Mouse (Mus musculus) gastrocnemius, adult 18-20 months (tissue): ENCODE data around the gene Cpxm2. TPM values are rescaled to one million over a fixed set of nuclear protein-coding genes. Genes with fewer than 3 reads are reported as not detected.

ENCODE experiments used
- DNase-seq: peaks from one replicate; pipeline ENCODE4 v3.0.0; 2021; ENCODE audit warnings: low spot score
- total RNA-seq, 2 experiments: library from RNA; stranded (reverse); gene quantifications; 2 replicates each; pipeline ENCODE4 v1.2.3; 2021

Cpxm2 gene
- total RNA-seq, 2 experiments from 2014 or later = 4.2 to 7.5 TPM

- no peak for DNase-seq
These were observed 9.2 kb downstream of the Cpxm2 start for GRCm38 (mm10) chr7:132145227-132145800.

- DNase-seq = no peak
These were observed 25.9 kb downstream of the Cpxm2 start for GRCm38 (mm10) chr7:132128687-132129086.

DNA sequence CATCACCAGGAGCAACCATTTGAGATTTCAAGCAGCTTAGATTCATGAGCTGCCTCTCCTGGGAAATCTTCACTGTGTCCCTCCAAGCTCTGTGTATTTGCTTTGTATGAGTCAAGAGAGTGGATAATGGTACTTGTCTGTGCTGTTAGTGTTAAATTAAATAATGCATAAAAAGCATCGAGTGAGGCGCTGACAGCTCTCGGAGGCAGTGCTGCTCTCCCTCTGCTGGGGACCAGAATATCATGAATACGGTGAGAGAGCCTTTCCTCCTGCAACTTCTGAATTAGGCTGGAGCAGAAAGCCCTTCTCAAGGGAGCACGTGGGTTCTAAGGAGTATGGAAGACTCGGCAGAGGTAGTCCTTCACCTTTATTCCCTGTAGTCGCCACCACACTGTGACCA is 29.6 kb downstream of the Cpxm2 start:
- no peak for DNase-seq

DNA sequence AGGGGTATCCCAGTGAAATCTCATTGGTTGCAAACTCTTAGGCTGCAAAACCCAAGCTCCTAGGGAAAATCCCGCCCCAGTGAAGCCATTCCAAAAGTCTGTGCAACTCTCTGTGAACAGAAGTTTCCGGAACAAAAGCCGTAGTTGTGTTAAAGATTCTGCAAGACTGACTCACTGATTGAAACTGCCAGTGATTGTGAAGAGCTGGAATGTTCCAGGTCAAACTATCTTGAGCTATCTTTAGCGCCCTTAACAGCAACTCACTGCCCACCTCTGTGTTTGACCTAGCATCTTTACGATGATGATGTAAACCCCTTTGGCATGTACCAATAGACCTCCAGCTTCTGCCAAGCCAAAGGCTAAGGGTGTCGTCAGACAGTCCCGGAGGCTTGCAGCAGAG is 31.3 kb downstream of the Cpxm2 start:
- DNase-seq = peak; percentile 23

DNA sequence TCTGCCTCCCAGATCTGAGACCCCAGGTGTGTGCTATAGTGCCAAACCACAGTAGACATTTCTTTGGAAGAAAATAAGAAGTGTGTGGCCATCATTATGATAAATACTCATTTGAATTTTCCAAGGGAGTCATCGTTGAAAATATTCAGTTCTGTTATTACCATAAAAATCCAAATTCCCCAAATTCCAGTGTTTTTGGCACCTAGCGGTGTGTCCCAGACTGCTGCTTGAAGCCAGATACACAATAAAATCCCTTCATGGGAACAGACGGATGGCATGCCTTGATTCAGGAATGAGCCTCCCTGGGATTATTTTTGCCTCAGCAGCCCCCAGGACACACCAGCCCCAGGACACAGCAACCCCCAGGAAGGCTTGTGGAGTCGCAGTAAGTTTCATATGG is 34.7 kb downstream of the Cpxm2 start:
- no peak for DNase-seq

DNA sequence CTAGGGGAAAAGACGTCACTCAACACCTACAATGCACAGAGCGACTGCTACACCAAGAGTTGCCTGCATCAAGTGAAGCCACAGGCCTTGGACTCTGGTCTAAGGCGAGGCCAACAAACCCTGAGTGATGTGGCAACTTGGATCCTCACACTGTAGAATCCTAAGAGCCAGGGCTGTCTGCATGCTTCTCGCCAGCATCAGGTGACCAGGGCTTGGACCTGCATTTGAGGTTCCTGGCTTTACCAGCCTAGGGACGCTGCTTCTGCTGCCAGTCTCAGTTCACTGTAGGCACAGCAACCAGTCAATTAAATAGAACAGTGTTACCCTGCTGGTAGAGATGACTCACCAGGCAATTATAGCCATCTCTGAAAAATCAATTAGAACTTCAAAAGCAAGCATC is 42.8 kb downstream of the Cpxm2 start:
- DNase-seq = peak; percentile 42

- DNase-seq = no peak
These were observed 44.2 kb downstream of the Cpxm2 start for GRCm38 (mm10) chr7:132110308-132110707.

- DNase-seq = no peak
These were observed 47.6 kb downstream of the Cpxm2 start for GRCm38 (mm10) chr7:132106891-132107290.

GRCm38 (mm10) chr7:132105326-132105725 is 49.2 kb downstream of the Cpxm2 start:
- DNase-seq = no peak

- no peak for DNase-seq
These were observed 56.1 kb downstream of the Cpxm2 start for GRCm38 (mm10) chr7:132098441-132098840.

DNA sequence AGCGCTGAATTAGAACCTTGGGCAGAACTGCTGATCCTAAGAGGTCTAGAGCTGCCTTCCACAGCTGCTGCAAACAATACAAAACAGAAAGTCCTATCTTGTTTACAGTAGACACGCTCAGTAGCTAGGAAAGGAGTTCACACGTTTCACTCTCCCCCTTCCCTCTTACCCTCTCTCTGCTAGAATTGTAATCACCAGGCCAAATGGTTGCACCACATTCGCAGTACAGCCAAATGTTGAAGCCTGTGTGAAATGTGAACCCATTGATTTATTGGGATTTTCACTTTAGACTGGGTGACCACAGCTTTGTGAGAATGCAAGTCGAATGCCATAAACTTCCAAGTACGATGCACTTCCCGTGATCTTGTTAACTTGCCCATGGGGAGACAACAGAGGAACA is 59.9 kb downstream of the Cpxm2 start:
- peak; percentile 44 for DNase-seq

- DNase-seq = peak; percentile 40
These were observed 63.0 kb downstream of the Cpxm2 start for GRCm38 (mm10) chr7:132091551-132091950.

DNA sequence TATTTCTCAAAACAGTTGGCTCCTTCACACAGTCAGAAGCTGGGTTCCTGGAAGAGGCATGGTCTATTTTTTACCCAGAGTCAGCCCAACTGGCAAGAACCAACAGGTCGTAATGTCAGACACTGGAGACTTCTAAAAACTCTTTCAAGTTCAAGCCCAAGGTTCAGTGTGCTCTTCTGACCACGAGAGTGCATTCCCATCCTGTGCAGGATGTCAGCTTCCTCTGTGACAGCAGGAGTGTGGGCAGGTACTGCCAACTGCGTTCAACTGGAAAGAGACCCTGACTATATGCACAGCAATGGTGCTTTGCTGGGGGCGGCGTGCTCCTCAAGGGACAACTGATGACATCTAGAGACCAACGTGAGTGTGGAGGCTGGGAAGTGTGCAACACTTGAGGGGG is 65.9 kb downstream of the Cpxm2 start:
- peak; percentile 48 for DNase-seq

- DNase-seq = peak; percentile 53
These were observed 66.4 kb downstream of the Cpxm2 start for GRCm38 (mm10) chr7:132088181-132088580.

- no peak for DNase-seq
These were observed 78.7 kb downstream of the Cpxm2 start for GRCm38 (mm10) chr7:132075825-132076224.

- no peak for DNase-seq
These were observed 80.0 kb downstream of the Cpxm2 start for GRCm38 (mm10) chr7:132074503-132074902.

DNA sequence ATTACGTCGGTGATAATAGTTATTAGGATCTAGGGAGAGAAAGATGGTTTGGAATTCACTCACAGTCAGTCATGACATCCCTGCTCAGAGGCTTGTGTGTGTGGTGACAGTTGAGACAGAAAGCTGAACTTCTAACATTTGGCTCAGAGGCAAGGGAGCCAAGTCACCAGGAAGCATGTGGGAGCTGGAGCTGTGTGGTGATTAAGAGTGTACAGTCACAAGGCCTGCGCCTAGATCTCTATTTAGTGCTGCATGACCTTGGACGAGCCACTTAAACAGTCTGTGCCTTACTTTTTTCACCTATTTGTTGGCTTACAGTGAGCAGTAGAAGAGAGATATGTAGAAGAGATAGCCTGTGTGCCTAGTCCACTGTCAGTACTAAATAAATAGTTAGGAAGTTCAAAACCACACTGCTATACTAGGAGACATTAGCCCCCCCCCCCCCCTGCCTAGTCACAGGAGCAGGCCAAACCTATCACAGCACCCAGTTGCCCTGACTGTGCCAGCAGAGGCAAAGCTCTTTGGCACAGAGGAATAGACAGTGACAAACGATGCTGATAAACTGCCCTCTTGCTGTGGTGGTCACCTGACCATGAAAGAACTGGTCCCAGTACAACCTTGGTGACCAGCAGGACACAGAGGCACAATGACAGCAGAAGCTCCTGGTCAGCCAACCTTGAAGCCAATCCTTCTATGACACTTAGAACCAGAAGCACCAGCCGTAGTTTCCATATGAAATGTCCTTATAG is 83.5 kb downstream of the Cpxm2 start:
- no peak for DNase-seq

- DNase-seq = no peak
These were observed 86.6 kb downstream of the Cpxm2 start for GRCm38 (mm10) chr7:132067951-132068350.

DNA sequence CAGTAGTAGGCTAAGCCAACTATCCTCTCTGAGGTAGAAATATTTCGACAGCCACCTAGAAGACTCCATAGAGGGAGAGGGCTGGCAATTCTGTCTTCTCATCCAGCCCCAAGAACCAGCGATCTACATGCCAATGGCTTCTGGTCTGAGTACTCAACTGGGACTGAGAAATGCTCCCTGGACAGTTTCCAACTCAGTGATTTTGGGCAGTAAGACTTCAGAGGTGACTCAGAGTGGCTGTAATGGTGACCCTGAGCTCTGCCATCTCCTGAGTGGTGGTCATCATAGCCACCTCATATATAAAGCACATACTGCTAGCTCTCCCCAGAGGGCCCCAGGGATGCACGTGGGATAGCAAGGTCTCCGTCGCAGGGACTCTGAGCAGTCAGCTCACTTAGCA is 87.0 kb downstream of the Cpxm2 start:
- no peak for DNase-seq

- no peak for DNase-seq
These were observed 94.4 kb downstream of the Cpxm2 start for GRCm38 (mm10) chr7:132060116-132060515.

GRCm38 (mm10) chr7:132056565-132056964 is 98.0 kb downstream of the Cpxm2 start:
- DNase-seq = no peak

DNA sequence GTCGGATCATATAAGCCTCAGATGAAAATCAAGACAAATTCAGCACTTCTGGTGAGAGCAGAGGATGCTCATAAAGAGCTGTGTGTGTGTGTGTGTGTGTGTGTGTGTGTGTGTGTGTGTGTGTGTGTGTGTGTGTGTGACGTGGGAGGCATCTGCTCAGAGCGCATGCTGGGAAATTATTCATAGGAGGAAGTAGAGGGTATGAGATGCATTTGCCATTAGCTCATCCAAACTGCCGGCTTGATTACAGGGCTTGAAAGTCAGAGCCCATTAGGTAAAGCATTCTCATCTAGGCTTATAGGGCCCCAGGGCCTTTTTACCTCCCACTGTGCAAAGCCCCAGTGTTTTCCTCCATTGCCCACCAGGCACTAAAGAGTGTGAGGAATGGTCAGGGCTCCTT is 107.9 kb downstream of the Cpxm2 start:
- no peak for DNase-seq

DNA sequence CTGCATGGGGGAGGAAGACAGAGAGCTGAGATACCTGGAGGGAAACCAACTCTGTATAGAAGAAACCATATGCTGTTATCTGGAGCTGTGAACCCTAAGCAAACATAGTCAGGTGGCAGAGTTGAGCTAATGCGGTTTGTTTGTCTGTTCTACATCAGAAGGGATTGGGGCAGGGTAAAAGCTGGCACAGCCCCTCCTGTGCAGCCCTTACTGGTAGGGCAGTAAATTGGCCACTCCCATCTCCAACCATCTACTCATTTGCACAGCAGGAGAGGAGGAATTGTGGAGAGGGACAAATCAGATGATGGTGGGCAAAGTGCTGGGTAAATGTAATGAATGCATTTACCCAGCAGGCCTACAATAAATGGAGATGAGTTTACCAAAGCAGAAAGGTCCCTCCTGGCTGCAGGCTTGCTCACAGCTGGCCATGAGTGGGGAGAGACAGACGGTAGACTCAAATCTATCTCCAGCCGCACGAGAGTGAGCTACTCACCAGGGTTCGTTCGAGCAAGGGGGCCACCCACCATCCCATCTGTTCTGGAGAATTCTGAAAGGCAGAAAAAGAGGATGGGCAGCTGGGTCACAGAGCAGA is 122.5 kb downstream of the Cpxm2 start:
- no peak for DNase-seq
